In genomic region chrX:170019954-170020689, GRCm38 (mm10) we compare ENCODE assay signal across 8 mouse cellular contexts. TPM values are rescaled to one million over a fixed set of nuclear protein-coding genes. Genes with fewer than 3 reads are reported as not detected.
DNase-seq lines count a peak whose midpoint lies in the region; ATAC-seq and TF ChIP-seq lines count a peak whose summit lies in the region.
"Not testable (repeated sequence)": the region's sequence is repeated elsewhere in the genome, so short reads cannot be mapped to it uniquely, and the experiment has no call there.

No protein-coding gene starts in this region.

- not testable (repeated sequence) for H3K4me1 ChIP-seq in heart, embryonic 10.5 days; lung, embryonic 14.5 days (ENCODE audit: insufficient read depth)

- H3K9ac ChIP-seq in lung, embryonic 14.5 days: not testable (repeated sequence)

- 0 out of 2 replicates have a peak, but pooled peaks have one; percentile 28 for ATAC-seq in erythroblast, adult 5-6 weeks (replicated peaks; ENCODE audit: low FRiP score, poor library complexity, severe bottlenecking)
- ATAC-seq in lung, embryonic 14.5 days (ENCODE audit: insufficient read depth): not testable (repeated sequence)
- peak; percentile 31 for ATAC-seq in neutrophil, adult 5-6 weeks (ENCODE audit: extremely low read depth, insufficient number of reproducible peaks, low FRiP score, poor library complexity, severe bottlenecking)

- H3K27me3 ChIP-seq in heart, embryonic 10.5 days (ENCODE audit: insufficient read depth, poor library complexity, severe bottlenecking); lung, embryonic 14.5 days (ENCODE audit: insufficient read depth, low read length): not testable (repeated sequence)

- peak; percentile 95 for DNase-seq in CD4-positive helper T cell, adult 2 months (ENCODE audit: low read depth, low spot score)
- DNase-seq in adrenal gland, postnatal 36 days: peak; percentile 90 to 94
- DNase-seq in heart, embryonic 10.5 days (ENCODE audit: low spot score): peak; percentile 60
- DNase-seq in layer of hippocampus, adult 11-12 months (ENCODE audit: low spot score): peak; percentile 100
- DNase-seq in lung, embryonic 14.5 days: peak; percentile 62
- DNase-seq in testis, postnatal 10 days (ENCODE audit: low spot score): peak; percentile 94

- not testable (repeated sequence) for H3K4me3 ChIP-seq in heart, embryonic 10.5 days; lung, embryonic 14.5 days (ENCODE audit: low read depth, low read length)

- peak; percentile 81 for TF ChIP-seq CTCF in lung, embryonic 14.5 days (IDR thresholded peaks at IDR 0.05; ENCODE audit: low read depth)

- H3K4me2 ChIP-seq in lung, embryonic 14.5 days: not testable (repeated sequence)

- H3K36me3 ChIP-seq in heart, embryonic 10.5 days: peaks cover 39% of the 10 kb centered on the region
- H3K36me3 ChIP-seq in lung, embryonic 14.5 days (ENCODE audit: insufficient read depth): peaks cover 56% of the 10 kb centered on the region

- WGBS in heart, embryonic 10.5 days: 59% methylated on average over 14 of the region's 14 CpGs
- 57% methylated on average over 14 of the region's 14 CpGs for WGBS in lung, embryonic 14.5 days

- peaks cover 40% of the 10 kb centered on the region for H3K9me3 ChIP-seq in heart, embryonic 10.5 days
- H3K9me3 ChIP-seq in lung, embryonic 14.5 days (ENCODE audit: low read depth, low read length): peaks cover 24% of the 10 kb centered on the region

- H3K27ac ChIP-seq in heart, embryonic 10.5 days; lung, embryonic 14.5 days (ENCODE audit: low read depth): not testable (repeated sequence)

RNA-seq across cellular contexts. Expression of gene Gm21887, which starts 10.7 kb away (rescaled TPM):
- 100 to 1,000 TPM; 159 to 258 TPM for total RNA-seq in adrenal gland, postnatal 36 days (2021)
- 4.0 and 24.0 TPM in 2 replicates for total RNA-seq in erythroblast, adult 5-6 weeks (2015; ENCODE audit: low replicate concordance)
- 59.6 and 87.8 TPM in 2 replicates for total RNA-seq in erythroblast, adult 5-6 weeks (2017; ENCODE audit: low replicate concordance)
- 121 and 172 TPM in 2 replicates for polyA plus RNA-seq in heart, embryonic 10.5 days (2016; fragmentation: Nextera tagmentation; extraction: Ambion mirVana)
- polyA plus RNA-seq in lung, embryonic 14.5 days (2014; fragmentation: Nextera tagmentation; extraction: Ambion mirVana): 252 and 439 TPM in 2 replicates
- total RNA-seq in neutrophil, adult 5-6 weeks (2017): 206 and 226 TPM in 2 replicates
